Comparison of ENCODE assay signal across 17 mouse cellular contexts in genomic region chr6:37669407-37669806, GRCm38 (mm10).
DNase-seq lines count a peak whose midpoint lies in the region.
"Had no signal": no experiment of that assay in that cellular context is flagged by ENCODE, and none has a peak within 500 bp of the region (broad histone marks: within the 10 kb centered on the region; RNA-seq: fewer than 3 reads in every experiment).

No protein-coding gene starts in this region.

- DNase-seq in 3T3-L1 (ENCODE audit: low read depth, low spot score) (peak; percentile 58), NIH3T3 (ENCODE audit: low read depth) (peak; percentile 15), adipocyte (ENCODE audit: low spot score) (peak; percentile 17)
- DNase-seq in left cerebral cortex, postnatal 14 days (ENCODE audit: low spot score in 2 of 2) = no peak
- DNase-seq in kidney, adult 9 months = no peak
- DNase-seq in gastrocnemius, postnatal 36 days = no peak
- DNase-seq: adrenal gland, postnatal 10 days; adrenal gland, postnatal 36 days; cerebellum, adult 11 months; cerebellum, adult 2 months; cerebellum, adult 9-11 months; cerebellum, postnatal 25 days; gastrocnemius, postnatal 25 days; heart, adult 2 months; heart, postnatal 14 days; heart, postnatal 4 days; kidney, adult 18-20 months had no signal

- intact Hi-C loops in left cerebral cortex, postnatal 14 days (cut with DNase I) = no loop called here
- intact Hi-C loops in gastrocnemius, postnatal 36 days (cut with DNase I) = no loop called here

Comparison
In these comparisons a context has a peak if more than half of its experiments do, and no peak if none do; other contexts are left out.
1. DNase-seq: peak in 3T3-L1 (single experiment), NIH3T3 (single experiment) and adipocyte (single experiment); none in left cerebral cortex, postnatal 14 days (0 of 2), kidney, adult 9 months (single experiment) and gastrocnemius, postnatal 36 days (0 of 2).